Mouse (Mus musculus): ENCODE measurements around the gene 1700125H20Rik. TPM values are rescaled to one million over a fixed set of nuclear protein-coding genes. Genes with fewer than 3 reads are reported as not detected.

Gene 1700125H20Rik
- total RNA-seq (2023) = not detected in 4 replicates

DNA sequence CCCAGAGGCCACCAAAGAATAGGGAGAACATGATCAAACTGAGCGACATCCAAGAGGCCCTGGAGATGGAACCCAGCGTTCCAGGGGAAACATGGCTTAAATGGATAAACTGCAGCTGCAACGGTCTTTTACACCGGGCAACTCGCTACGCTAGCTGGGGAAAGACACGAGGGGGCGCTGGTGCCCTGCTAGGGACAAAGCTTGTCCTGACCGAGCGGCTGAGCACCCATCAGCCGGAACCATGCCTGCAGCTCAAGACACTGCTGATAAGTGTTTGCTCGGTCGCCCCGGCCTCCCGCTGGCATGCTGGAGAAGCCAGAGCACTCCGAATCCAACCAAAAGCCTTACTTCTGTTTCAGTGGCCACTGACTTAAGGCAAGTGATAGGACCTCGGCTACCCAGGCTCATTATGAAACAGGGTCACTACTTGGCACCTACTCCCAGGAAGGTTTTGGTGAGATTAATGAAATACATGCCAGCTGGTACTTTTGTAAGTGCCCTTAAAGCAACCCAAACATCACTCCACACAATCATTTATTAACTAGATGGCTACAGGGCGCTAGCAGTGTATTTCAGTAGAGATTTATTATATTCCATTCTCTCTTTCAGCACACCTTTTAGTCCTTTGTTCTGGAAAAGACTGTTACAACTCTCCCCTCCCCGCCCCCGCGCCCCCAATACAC lies at the start of gene 1700125H20Rik:
1700125H20Rik (plus strand) TSS at position 347 of the 683 bp plus-strand sequence.

DNA sequence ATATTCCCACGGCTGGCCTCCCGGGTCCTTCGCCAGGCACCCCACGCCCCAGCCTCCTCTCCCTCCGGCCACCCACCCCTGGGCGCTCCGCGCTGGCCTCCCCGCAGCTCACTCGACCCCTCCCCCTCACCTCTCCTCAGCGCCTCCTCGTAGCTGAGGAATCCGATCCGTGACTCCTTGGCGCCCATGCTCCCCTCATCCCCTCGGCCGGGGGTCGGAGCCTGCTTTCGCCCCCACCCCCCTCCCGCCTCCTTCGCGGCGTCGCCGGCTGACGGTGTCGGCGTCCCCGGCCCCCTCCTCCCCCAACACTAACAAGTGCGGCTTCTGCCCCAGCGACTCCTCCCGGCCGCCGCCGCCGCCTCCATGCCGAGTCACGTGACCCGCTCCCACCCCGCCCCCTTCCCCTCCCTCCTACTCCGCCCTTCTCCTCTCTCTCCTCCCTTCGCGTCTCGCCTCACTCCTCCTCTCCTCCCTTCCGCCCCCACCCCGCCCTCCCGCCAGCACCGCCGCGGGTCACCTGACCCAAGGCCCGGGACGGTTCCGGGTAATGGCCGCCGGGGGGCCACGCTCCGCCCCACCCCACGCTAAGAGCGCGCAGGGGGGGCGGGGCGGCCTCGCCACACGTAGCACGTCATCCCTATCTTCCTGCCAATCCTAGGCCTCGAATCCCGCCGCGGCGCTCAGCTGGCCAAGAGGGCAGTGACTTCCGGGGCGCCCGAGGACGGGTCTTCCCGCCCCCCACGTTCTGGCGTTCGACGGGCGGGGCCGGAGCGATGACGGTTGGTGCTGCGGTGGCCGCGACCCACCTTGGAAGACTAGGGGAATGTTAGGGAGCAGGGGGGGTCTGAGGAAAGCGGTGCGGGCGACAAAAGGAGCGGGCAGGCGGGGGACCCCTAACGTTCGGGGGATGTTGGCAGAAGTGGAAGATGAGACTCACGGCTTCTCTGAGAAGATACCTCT lies 30.3 kb upstream of the 1700125H20Rik start, which contains the start of gene Usp32:
Usp32 (minus strand) TSS at position 581 of the 960 bp plus-strand sequence.

Other genes with a start within 250 kb of the 1700125H20Rik start
- gene Car4, start 212.6 kb upstream of the 1700125H20Rik start, total RNA-seq (2023) = not detected in 4 replicates
- 23.4 to 33.3 TPM (median 30.2 TPM) in 4 replicates for gene Usp32, start 30.2 kb upstream of the 1700125H20Rik start, total RNA-seq (2023)
- 22.6 to 25.5 TPM (median 23.9 TPM) in 4 replicates for gene Appbp2, start 64.7 kb downstream of the 1700125H20Rik start, total RNA-seq (2023)
- 35.1 to 38.5 TPM (median 36.9 TPM) in 4 replicates for gene Ppm1d, start 140.8 kb downstream of the 1700125H20Rik start, total RNA-seq (2023)
- 49.7 to 63.8 TPM (median 54.2 TPM) in 4 replicates for gene Bcas3, start 182.8 kb downstream of the 1700125H20Rik start, total RNA-seq (2023)